Mouse (Mus musculus) thymus, adult 2 months (tissue): ENCODE results near the gene Tlk2.

Source experiments
- CTCF ChIP-seq: fragments of 200-500 bp; IDR thresholded peaks from 2 replicates; pipeline ENCODE4 v1.5.1; 2012; ENCODE audit warnings: mild to moderate bottlenecking, control low read depth, low read length, moderate library complexity, borderline replicate concordance; ENCODE audit not compliant: control insufficient read depth, poor library complexity, insufficient read depth; ENCODE audit errors: extremely low read depth
- POLR2A ChIP-seq: fragments of 200-500 bp; IDR thresholded peaks from 2 replicates; pipeline ENCODE4 v1.6.1; 2012; ENCODE audit warnings: mild to moderate bottlenecking, low read length, control low read depth, moderate library complexity; ENCODE audit not compliant: control insufficient read depth, poor library complexity, insufficient read depth; ENCODE audit errors: extremely low read depth

GRCm38 (mm10) chr11:105327101-105327500 lies 148.5 kb downstream of the Tlk2 start:
- TF ChIP-seq CTCF (no peak), POLR2A (no peak)
